Mouse (Mus musculus): ENCODE data around the gene Smo. TPM values are rescaled to one million over a fixed set of nuclear protein-coding genes. Genes with fewer than 3 reads are reported as not detected.

Gene Smo
- polyA plus RNA-seq, 1 experiment from 2014 or later: 72.8 TPM

Other genes starting within 250 kb of the Smo start
- 9.6 and 14.4 TPM in 2 replicates for gene Kcp, start 227.6 kb upstream of the Smo start, polyA plus RNA-seq (2014; fragmentation: Nextera tagmentation; extraction: Ambion mirVana)
- 2.1 and 2.6 TPM in 2 replicates for gene Irf5, start 208.9 kb upstream of the Smo start, polyA plus RNA-seq (2014; fragmentation: Nextera tagmentation; extraction: Ambion mirVana)
- gene Tnpo3, start 125.6 kb upstream of the Smo start, polyA plus RNA-seq (2014; fragmentation: Nextera tagmentation; extraction: Ambion mirVana): 119 and 131 TPM in 2 replicates
- 7.4 and 8.3 TPM in 2 replicates for gene Tspan33, start 41.3 kb upstream of the Smo start, polyA plus RNA-seq (2014; fragmentation: Nextera tagmentation; extraction: Ambion mirVana)
- gene Ahcyl2, start 32.5 kb downstream of the Smo start, polyA plus RNA-seq (2014; fragmentation: Nextera tagmentation; extraction: Ambion mirVana): 16.7 and 19.1 TPM in 2 replicates
- 0.48 and 0.77 TPM in 2 replicates for gene Strip2, start 181.5 kb downstream of the Smo start, polyA plus RNA-seq (2014; fragmentation: Nextera tagmentation; extraction: Ambion mirVana)

Measured in forebrain, embryonic 11.5 days (tissue).